Mouse (Mus musculus) limb, embryonic 13.5 days (tissue): ENCODE results near the gene Tat. TPM values are rescaled to one million over a fixed set of nuclear protein-coding genes. Genes with fewer than 3 reads are reported as not detected.
"Not testable (repeated sequence)": the region's sequence is repeated elsewhere in the genome, so short reads cannot be mapped to it uniquely, and the experiment has no call there.

Source experiments
- ATAC-seq: fragments of 200-750 bp; cut with Nextera tagmentation; 2 replicates; pipeline ENCODE4 v1.8.0; 2017; ENCODE audit warnings: low read depth, moderate number of reproducible peaks, moderate TSS enrichment; ENCODE audit not compliant: low FRiP score
- H3K27ac ChIP-seq: fragments of 300-500 bp; sonication (generic); 2 replicates; pipeline ENCODE4 v1.5.1; 2015; ENCODE audit warnings: inconsistent platforms, mild to moderate bottlenecking, moderate library complexity
- H3K27me3 ChIP-seq: fragments of 300-500 bp; sonication (generic); 2 replicates; pipeline ENCODE4 v1.6.1; 2015; ENCODE audit warnings: mild to moderate bottlenecking, inconsistent platforms
- H3K36me3 ChIP-seq: fragments of 300-500 bp; sonication (generic); 2 replicates; pipeline ENCODE4 v1.6.1; 2015; ENCODE audit warnings: inconsistent platforms, mild to moderate bottlenecking, moderate library complexity
- H3K4me1 ChIP-seq: fragments of 300-500 bp; sonication (generic); 2 replicates; pipeline ENCODE4 v1.6.1; 2015; ENCODE audit warnings: inconsistent platforms
- H3K4me2 ChIP-seq: fragments of 300-500 bp; sonication (generic); replicated peaks from 2 replicates; pipeline ENCODE4 v1.6.1; 2015; ENCODE audit warnings: inconsistent platforms, mild to moderate bottlenecking, moderate library complexity
- H3K4me3 ChIP-seq: fragments of 300-500 bp; sonication (generic); 2 replicates; pipeline ENCODE4 v1.5.1; 2015; ENCODE audit warnings: moderate library complexity, mild to moderate bottlenecking, inconsistent platforms
- H3K9ac ChIP-seq: fragments of 300-500 bp; sonication (generic); 2 replicates; pipeline ENCODE4 v1.6.1; 2015; ENCODE audit warnings: mild to moderate bottlenecking, inconsistent platforms
- H3K9me3 ChIP-seq: fragments of 300-500 bp; sonication (generic); 2 replicates; pipeline ENCODE4 v1.6.1; 2016; ENCODE audit warnings: inconsistent platforms
- WGBS: fragments of 180-500 bp; shearing (Covaris S2); methylation state at CpG from one replicate; pipeline ENCODE4 v1.1.7; 2015; 5-methylcytosine and 5-hydroxymethylcytosine counted together
- polyA plus RNA-seq: library from polyadenylated mRNA; unstranded; fragments of >200 nt; fragmentation: Nextera tagmentation; extraction: Ambion mirVana; gene quantifications from 2 replicates; pipeline ENCODE4 v1.2.1, GENCODE M21; 2015

The Tat gene
- polyA plus RNA-seq, 1 experiment from 2014 or later: not detected

DNA sequence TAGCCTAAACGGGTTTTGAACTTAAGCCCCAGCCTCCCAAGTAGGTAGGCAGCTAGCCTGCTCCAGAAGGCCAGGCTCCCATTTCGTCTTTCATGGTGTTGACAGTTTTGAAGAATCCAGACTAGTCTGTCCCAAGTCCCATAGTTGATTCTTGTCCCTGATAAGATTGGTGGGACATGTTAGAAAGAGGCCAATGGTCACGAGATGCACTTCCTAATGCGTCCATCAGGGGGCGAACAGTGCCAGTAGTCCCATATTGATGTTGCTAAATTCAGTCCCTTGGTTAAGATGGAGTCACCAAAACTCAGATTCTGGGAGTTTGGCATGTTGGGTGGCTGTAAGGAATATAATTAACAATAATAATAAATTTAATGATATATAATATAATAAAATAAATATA is 20.6 kb downstream of the Tat start:
- H3K4me1 ChIP-seq: peaks cover 4% of the 10 kb centered on the region; the same call in 1 of the 2 replicates
- no peak for ATAC-seq
- 32% methylated on average over 5 of the region's 5 CpGs for WGBS
- H3K9ac ChIP-seq: no peak overlapping the region
- no peak overlapping the region for H3K4me3 ChIP-seq
- H3K27ac ChIP-seq: no peak overlapping the region
- no peaks in the 10 kb centered on the region for H3K27me3 ChIP-seq
- H3K9me3 ChIP-seq: no peaks in the 10 kb centered on the region
- no peaks in the 10 kb centered on the region for H3K36me3 ChIP-seq
- H3K4me2 ChIP-seq: no peak overlapping the region

DNA sequence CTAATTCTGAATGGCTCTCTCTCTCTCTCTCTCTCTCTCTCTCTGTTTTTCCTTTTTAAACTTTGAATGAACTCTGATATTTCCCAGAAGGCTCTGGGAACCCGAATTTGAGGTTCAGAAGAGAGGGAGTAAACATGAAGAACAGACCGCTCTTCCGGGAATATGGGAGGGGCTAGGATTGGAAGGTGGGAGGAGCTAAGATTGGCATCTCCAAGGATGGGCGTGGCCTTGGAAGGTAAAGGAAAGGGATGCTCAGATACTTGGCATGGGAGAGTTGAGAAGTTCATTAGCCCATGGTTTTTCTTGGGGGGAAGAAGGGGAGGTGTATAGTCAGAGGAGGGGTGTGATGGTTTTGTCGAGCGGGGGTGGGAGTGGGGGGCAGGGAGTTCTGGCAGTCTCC is 31.8 kb downstream of the Tat start:
- WGBS: 58% methylated on average over 6 of the region's 6 CpGs
- no peak for ATAC-seq
- Histone ChIP-seq H3K9ac (no peak overlapping the region), H3K36me3 (no peaks in the 10 kb centered on the region), H3K4me3 (no peak overlapping the region), H3K4me2 (no peak overlapping the region), H3K9me3 (no peaks in the 10 kb centered on the region), H3K4me1 (0 out of 2 replicates have a peak, but pooled peaks cover 6% of the 10 kb centered on the region), H3K27ac (no peak overlapping the region), H3K27me3 (no peaks in the 10 kb centered on the region)

DNA sequence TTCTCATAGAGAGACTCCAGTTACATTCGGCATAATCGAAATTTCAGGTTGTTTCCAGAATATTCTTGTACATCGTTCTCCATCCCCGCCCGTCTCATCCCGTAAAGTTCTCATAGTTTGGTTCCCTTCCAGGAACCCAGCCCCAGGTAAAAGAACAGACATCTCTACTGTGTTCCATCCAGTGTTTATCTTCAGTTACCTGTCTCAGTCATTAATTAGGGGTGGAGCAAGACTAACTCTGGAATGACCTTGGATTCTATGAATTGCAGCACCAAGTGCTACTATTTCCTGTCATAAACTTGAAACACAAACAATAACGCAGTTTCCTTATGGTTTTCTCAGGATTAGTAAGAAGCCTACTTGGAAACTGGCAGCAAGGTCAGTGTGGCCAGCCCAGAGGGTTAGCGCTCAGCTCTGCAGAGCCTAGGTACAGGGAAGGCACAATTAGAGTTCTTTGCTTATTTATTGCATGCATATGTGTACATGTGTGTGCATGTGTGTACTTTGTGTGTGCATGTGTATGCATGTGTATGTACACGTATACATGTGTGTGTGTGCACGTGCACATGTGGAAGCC is 32.6 kb downstream of the Tat start:
- no peak overlapping the region for H3K4me3 ChIP-seq
- no peak overlapping the region for H3K27ac ChIP-seq
- H3K9ac ChIP-seq: no peak overlapping the region
- H3K4me2 ChIP-seq: no peak overlapping the region
- no peak for ATAC-seq
- WGBS: 85% methylated on average over 10 of the region's 10 CpGs
- H3K27me3 ChIP-seq: no peaks in the 10 kb centered on the region
- H3K9me3 ChIP-seq: no peaks in the 10 kb centered on the region
- H3K4me1 ChIP-seq: 0 out of 2 replicates have a peak, but pooled peaks cover 6% of the 10 kb centered on the region
- H3K36me3 ChIP-seq: no peaks in the 10 kb centered on the region

DNA sequence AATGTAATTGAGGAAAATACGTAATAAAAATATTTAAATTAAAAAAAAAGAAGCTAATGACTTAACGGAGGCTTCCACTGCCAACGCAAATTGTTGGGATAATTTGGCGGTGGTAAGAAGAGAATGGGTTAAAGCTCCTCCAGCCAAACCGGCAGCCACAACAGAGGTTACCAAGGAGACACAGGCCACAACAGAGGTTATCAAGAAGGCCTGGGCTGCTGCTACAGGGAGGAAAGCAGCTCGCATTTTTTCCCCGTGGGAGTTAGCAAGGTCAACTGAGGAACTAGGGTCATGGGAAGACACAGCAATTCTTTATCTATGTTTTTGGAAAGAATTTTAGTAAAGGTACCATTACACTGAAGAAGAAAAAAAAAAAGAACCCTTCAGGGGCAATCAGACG is 43.5 kb downstream of the Tat start:
- not testable (repeated sequence) for H3K4me3 ChIP-seq, H3K4me2 ChIP-seq, H3K9ac ChIP-seq, H3K36me3 ChIP-seq, H3K27ac ChIP-seq, H3K9me3 ChIP-seq, ATAC-seq, H3K27me3 ChIP-seq, H3K4me1 ChIP-seq
- 38% methylated on average over 8 of the region's 8 CpGs for WGBS

DNA sequence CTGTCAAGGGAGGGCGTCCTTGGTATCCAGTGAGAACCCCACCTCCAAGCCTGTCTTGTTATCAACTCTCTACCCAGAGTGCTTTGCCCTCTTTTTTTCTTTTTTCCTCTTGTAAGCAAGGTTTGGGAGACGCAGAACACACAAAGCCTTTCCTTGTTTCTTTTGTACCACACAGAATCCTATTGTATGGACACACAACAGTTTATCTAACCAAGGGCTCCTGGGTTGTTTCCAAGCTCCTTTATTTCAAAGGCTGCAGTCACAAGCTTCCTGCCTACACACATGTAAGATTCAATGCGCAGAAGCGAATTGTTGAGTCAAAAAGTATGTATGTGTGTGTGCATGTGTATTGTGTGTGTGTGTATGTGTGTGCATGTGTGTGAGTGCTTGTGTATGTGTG is 44.1 kb downstream of the Tat start:
- WGBS: 82% methylated on average over 4 of the region's 4 CpGs
- H3K9me3 ChIP-seq: no peaks in the 10 kb centered on the region

DNA sequence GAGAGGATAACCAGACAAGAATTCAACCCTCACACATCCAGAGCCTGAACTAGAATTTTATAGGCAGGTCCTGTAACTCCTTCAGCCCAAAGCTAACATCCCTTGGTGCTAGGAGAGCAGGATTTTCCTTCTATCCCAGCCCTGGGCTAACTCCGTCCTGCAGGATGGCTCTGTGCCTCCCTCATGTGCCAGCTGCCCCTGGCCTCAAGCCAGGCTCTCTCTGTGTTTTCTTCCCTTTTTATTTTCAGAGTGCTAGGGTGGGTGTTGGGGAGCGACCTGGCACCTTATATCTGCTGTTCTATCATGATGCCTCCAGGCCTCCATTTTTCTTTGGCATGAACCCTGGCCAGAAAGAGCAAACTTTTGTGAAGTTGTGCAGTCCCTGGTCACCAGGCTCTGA is 45.9 kb downstream of the Tat start:
- H3K36me3 ChIP-seq: no peaks in the 10 kb centered on the region
- H3K27me3 ChIP-seq: no peaks in the 10 kb centered on the region
- ATAC-seq: no peak
- H3K27ac ChIP-seq: no peak overlapping the region
- H3K9me3 ChIP-seq: no peaks in the 10 kb centered on the region
- H3K4me1 ChIP-seq: no peaks in the 10 kb centered on the region
- 67% methylated on average over 2 of the region's 2 CpGs for WGBS
- no peak overlapping the region for H3K9ac ChIP-seq
- no peak overlapping the region for H3K4me2 ChIP-seq
- H3K4me3 ChIP-seq: no peak overlapping the region

More for the DNA sequence above, 44.1 kb downstream of the Tat start:
- Histone ChIP-seq H3K4me3 (no peak overlapping the region), H3K36me3 (no peaks in the 10 kb centered on the region), H3K27ac (no peak overlapping the region), H3K4me2 (no peak overlapping the region), H3K27me3 (no peaks in the 10 kb centered on the region), H3K9ac (no peak overlapping the region), H3K4me1 (no peaks in the 10 kb centered on the region)
- ATAC-seq: no peak

DNA sequence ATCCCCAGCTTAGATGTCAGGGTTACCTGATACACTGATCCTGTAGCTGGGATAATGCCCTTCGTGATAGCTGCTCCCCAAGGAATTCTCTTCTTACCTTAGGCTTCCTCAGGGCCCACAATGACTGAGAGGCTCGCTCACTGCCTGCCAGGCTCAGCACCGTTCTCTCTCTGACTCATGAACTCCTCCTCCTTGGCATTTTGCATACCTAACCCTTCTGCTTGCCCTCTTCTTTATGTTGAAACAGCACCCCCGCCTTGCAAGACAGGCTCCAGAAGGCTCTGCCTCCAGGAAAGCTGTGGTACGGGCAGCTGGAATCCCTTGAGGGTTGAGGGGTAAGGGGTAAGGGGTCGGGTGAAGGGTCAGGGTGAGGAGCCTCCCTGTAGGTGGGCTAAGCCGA is 49.0 kb downstream of the Tat start:
- H3K27ac ChIP-seq: no peak overlapping the region
- 48% methylated on average over 7 of the region's 7 CpGs for WGBS
- ATAC-seq: no peak
- no peaks in the 10 kb centered on the region for H3K4me1 ChIP-seq
- H3K4me3 ChIP-seq: no peak overlapping the region
- H3K9ac ChIP-seq: no peak overlapping the region
- no peaks in the 10 kb centered on the region for H3K36me3 ChIP-seq
- H3K27me3 ChIP-seq: no peaks in the 10 kb centered on the region
- no peaks in the 10 kb centered on the region for H3K9me3 ChIP-seq
- no peak overlapping the region for H3K4me2 ChIP-seq

DNA sequence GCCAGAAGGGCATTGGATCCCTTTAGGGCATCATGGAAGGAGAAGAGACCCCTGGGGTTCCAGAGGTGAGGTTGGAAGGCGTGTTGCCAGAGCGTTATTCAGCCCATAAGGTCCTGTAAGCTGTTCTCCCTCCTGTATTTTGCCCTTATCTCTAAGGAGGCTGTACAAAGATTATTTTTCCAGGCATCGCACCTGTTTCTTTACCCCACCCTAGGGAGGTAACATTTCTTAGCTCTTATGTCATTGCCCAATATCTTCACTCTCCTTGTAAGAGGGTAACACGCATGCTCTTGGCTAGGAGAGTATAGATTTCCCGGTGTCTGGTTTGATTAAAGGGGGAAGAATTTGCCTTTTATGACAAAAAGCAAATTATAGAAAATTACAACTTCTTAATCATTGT is 49.4 kb downstream of the Tat start, which contains the start of gene Chst4:
Gene Chst4 (minus strand): TSS at position 82 of the 400 bp plus-strand sequence.
- Histone ChIP-seq H3K9ac (no peak within 1 kb of the TSS), H3K27me3 (no peaks in the 10 kb centered on the region), H3K4me1 (no peaks in the 10 kb centered on the region), H3K36me3 (no peaks in the 10 kb centered on the region), H3K9me3 (no peaks in the 10 kb centered on the region), H3K4me2 (no peak within 1 kb of the TSS), H3K4me3 (no peak within 1 kb of the TSS), H3K27ac (no peak within 1 kb of the TSS)
- no peak for ATAC-seq
- WGBS: 81% methylated on average over 5 of the region's 5 CpGs

DNA sequence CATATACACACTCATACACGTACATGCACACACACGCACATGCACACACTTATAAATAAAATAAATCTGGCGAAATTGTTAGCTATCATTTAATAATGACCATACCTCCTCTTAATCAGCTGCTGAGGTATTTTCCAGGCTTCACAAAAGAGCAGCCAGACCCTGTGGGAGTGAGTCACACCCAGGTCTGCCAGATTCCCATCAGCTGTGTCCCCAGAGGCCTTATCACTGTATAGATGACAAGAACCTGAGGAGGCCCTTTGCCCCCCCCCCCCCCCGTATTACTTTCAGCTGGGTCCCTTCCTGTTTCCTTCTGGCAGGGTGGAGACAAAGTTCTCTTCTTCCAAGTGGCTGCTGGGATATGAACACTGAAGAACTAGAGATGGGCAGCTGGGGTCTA is 50.3 kb downstream of the Tat start:
- 70% methylated on average over 4 of the region's 4 CpGs for WGBS
- no peaks in the 10 kb centered on the region for H3K9me3 ChIP-seq

More for the DNA sequence above, 50.3 kb downstream of the Tat start:
- Histone ChIP-seq H3K27ac (no peak overlapping the region), H3K9ac (no peak overlapping the region), H3K36me3 (no peaks in the 10 kb centered on the region), H3K4me3 (no peak overlapping the region), H3K4me2 (no peak overlapping the region), H3K27me3 (no peaks in the 10 kb centered on the region), H3K4me1 (no peaks in the 10 kb centered on the region)
- ATAC-seq: no peak

Other genes starting within 250 kb of the Tat start
- 37.4 and 43.0 TPM in 2 replicates for gene Ap1g1, start 211.9 kb upstream of the Tat start, polyA plus RNA-seq
- 4.2 and 4.4 TPM in 2 replicates for gene Phlpp2, start 121.9 kb upstream of the Tat start, polyA plus RNA-seq
- 0.97 and 1.4 TPM in 2 replicates for gene Marveld3, start 28.2 kb upstream of the Tat start, polyA plus RNA-seq
- gene Chst4, start 49.3 kb downstream of the Tat start, polyA plus RNA-seq: not detected in 2 replicates
- gene Zfp612, start 89.3 kb downstream of the Tat start, polyA plus RNA-seq: 12.5 and 12.6 TPM in 2 replicates
- gene Gm21964, start 110.8 kb downstream of the Tat start, polyA plus RNA-seq: not detected in 2 replicates
- not detected in 2 replicates for gene Gm17720, start 112.3 kb downstream of the Tat start, polyA plus RNA-seq
- 4.0 and 4.1 TPM in 2 replicates for gene Calb2, start 177.8 kb downstream of the Tat start, polyA plus RNA-seq
- gene Cmtr2, start 225.2 kb downstream of the Tat start, polyA plus RNA-seq: 7.6 and 8.0 TPM in 2 replicates